Mouse (Mus musculus) cerebellum, postnatal 36 days (tissue): Measurements from ENCODE around the gene Galnt10.
A peak's percentile ranks its signal among the peaks of the same experiment; 100 is the strongest.
"Not testable (repeated sequence)": the region's sequence is repeated elsewhere in the genome, so short reads cannot be mapped to it uniquely, and the experiment has no call there.

Source experiments
- DNase-seq, 2 experiments: peaks; one replicate each; pipeline ENCODE4 v3.0.0; 2021 to 2022; ENCODE audit warnings: mixed read lengths in 2 of 2

The Galnt10 gene

DNA sequence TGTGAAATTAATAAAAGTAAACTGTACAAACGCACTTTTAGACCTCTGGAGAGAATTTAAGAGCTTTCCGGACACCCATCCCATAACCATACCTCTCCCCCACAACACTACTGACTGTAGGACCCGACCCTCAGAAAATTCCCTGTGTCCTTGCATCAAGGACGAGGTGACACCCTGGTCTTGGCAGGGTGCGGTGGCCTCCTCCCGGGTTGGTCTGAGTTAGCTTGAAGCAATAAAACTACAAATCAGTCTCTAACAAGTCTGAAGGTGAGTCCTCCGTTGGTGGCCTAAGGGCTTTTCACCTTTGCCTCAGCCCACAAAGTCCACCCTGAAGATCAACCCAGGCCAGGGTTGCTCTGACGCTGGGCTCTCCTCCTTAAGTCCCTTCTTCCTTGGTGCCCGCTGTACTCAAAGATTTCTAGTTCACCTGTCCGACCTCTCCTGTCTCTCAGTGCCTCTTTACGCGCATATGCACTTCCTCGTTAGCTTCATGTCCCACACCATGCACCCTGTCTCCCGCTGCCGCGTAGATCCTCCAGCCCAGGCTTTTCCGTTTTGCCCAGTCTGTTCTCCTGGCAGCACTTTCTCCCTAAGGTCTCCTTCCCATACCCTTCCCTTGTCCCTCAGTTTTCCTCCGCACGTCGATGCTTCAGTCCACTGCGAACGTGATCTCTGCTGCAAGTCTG lies 155.2 kb downstream of the Galnt10 start:
- DNase-seq, result no peak

DNA sequence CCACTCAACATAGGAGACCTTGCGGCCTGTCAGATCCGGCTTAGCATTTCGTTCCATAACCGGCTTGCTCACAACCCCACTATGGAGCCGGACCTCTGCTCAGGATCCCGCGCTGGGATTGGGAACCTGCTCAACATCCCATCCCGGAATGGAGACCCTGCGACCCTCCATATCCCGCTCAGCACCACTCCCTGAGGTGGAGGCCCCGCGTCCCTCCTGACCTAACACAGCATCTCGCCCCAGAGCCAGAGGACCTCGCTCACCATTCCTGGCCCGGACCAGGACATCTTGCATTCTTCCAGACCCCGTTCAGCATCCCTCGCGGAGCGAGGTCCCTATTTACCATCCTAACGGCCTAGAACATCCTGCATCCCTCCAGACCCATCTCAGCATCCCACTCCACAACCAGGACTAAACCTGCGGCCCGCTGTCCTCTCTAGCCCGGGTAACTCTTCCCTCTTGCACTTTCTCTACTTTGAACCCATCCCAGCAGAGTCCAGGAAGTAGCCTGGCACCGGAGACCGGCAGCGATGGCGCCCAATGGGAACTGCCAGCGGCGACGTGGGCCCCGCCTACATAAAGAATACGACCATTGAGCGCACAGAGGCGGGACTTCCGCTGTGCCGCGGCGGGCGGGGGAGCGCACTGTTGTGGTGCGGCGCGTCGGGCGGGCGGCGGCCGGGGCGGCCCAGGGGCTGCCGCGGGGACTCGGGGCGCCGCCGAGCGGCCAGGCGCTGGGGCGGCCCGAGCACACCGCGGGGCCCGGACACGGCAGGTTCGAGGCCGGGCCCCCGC lies 155.9 kb downstream of the Galnt10 start, which contains the start of gene Sap30l:
Gene Sap30l (plus strand): TSS at position 667 of the 795 bp plus-strand sequence.
- DNase-seq, result peak; percentile 98

DNA sequence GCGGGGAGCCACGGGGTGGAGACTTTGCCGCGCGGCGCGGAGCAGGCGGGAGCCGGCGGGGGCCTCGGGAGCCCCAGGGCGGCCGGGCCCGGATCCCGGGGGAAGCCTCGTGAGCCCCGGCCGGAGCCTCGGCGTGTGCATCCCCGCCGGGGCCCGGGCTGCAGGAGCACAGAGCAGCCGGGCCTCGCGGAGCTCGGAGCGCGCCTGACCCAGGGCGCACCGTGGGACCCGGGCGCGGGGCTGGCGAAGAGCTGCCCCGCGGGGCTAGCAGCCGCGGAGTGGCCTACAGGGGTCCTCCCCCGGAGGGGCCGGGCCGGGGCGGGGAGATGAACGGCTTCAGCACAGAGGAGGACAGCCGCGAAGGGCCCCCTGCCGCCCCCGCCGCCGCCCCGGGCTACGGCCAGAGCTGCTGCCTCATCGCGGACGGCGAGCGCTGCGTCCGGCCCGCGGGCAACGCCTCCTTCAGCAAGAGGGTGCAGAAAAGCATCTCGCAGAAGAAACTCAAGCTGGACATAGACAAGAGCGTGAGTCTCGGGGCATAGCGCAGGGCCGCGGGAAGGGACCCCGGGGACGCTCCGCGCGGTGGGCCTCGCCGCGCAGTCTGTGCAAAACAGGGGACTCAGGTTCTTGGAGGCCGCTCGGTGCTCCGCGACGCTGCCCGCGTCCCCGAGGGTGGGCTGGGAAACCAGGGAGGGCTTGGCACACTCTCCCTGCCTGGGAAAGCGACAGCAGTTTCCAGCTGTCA lies 156.7 kb downstream of the Galnt10 start:
- peak; percentile 38 to 52 for DNase-seq

DNA sequence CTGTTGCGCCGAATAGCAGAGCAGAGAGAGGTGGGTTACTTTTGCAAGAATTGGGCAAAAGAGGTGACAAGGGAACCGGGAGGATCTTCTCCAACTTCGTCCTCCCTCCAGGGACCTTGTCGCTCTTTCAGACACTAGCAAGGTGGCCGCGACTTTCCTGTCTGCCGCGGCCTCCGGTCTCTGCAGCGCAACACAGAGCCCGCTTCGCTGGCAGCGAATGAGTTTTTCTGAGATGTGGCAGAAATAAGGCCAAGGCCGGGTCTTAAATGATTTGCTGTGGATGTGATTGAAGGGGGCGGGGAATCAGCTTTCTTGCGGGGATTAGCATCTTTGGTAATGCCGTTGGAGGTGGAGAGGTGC lies 157.2 kb downstream of the Galnt10 start:
- DNase-seq, result peak; percentile 14 to 21

DNA sequence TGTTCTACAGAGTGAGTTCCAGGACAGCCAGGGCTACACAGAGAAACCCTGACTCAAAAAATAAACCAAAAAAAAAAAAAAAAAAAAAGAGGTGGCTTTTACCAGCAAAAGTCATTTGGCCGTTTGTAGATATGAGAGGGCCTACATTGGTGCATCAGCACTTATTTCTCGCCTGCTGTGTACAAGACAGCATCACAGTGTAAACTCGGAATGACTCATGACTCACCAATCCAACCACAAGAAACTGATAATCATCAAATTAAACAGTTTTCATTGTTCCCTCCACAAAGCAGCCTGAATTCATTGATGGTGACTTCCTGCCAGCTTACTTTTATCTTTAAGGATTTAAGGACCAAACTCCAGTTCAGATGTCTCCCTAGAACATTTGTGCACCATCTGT lies 159.8 kb downstream of the Galnt10 start:
- no peak for DNase-seq

DNA sequence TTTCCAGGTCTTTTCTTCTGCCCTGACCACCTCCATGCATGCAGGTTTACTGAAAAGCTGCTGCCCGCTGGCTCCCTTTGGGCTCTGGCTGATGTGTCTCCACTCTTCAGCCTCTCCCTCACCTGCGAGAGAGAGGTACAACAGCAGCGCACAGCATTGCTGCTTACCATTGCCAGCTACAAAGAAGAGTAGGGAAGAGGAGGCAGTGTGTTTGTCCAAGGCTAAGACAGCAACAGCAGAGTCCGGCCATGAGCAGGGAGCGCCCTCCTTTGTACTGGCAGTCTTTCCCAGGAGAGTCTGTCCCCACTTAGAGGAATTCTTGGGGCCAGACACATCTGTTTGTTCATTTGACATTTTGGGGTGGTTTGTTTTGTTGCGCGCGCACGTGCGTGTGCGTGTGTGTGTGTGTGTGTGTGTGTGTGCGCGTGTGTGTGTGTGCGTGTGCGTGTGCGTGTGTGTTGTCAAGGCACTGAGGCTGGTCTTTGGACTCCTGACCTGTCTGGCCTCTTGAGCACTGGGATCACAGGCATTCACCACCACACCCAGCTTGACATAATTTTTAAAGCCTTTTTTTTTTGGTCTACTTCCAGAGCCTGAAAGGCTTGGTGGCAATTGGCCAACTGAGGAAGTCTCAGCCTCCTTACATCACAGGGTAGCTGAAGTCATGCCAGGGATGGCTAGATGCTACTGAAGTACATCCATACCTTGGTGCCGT lies 163.9 kb downstream of the Galnt10 start:
- no peak for DNase-seq

DNA sequence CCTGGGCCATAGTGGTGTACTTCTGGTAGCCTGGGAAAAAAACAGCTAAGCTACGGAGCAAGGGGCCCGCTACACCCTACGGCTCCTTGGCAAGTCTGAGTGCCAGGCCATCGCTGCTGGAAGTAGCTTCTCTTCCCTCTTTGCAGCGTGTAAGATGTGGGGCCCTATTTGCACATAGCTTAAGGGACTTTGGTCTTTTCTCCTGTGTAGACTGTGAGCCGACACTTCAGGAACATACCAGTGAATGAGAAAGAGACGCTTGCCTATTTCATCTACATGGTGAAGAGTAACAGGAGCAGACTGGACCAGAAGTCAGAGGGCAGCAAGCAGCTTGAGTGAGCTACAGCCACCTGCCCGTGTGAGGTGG lies 164.5 kb downstream of the Galnt10 start:
- DNase-seq, result no peak

DNA sequence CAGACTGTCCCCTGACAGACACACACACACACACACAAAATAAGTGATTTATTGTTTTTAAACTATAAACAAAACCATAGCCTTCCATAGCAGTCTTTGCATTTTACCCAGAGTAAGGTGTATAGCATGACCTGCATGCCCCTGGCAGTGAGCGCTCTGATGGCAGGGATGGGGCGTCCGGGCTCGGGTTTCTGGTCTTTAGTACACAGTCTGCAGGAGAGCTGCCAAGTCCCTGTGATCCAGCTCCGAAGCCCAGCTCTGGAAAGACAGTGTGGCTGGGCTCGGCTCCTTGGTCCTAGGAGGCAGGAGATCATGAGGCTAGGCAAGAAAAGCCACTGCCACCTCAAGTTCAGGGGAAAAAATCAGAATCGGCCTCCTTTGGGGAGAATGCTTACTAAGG lies 165.8 kb downstream of the Galnt10 start:
- no peak for DNase-seq

DNA sequence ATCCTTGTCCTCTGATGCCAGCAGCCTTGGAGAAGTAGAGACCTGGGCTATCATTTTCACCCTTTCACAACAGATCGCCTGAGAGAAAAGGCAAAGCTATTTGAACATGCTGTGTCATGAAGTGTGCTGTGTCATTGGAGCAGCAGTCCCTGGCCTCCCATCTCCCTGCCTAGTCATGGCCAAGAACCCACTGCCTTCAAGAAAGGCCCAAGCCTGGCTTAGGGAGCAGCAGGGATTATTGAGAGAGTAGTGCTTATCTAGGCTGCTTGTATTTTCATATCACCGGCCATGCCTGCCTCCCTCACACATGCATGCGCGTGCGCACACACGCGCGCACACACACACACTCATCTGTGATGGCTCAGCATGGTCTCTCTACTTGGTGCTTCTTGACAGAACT lies 167.0 kb downstream of the Galnt10 start:
- no peak for DNase-seq

DNA sequence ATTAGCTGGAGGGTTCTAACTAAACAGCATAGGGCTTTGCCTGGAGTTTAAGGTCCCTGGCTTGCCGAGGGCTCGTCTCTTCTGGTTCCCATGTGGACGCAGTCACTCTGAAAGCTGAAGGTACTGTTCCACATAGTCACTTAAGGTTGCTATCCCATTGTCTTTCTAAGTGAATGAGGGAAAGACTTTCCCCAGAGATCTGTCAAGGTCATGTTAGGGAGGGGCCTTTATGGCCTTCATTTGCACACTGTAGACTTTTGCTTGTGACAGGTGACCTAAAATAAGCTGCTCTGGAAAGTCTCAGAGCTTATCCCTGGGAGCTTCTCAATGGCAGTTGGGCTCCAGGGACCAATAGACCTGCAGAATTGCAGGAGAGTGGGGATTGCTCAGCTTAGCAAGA lies 168.4 kb downstream of the Galnt10 start:
- DNase-seq, result no peak

DNA sequence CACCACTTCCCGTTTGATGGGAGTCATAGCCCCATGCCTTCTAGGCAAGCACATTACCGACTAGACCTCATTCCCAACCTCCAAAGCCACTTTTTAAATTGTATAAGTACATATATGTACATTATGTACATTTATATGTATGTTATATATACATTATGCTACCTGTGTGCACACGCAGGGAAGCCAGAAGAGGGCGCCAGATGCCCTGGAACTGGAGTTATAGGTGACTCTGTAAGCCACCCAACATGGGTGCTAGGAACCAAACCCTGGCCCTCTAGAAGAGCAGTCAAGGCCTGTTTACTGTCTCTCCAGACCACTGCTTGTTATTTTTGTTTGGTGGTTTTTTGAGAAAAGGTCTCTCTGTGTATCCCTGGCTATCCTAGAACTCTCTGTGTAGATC lies 172.9 kb downstream of the Galnt10 start:
- DNase-seq, result no peak

DNA sequence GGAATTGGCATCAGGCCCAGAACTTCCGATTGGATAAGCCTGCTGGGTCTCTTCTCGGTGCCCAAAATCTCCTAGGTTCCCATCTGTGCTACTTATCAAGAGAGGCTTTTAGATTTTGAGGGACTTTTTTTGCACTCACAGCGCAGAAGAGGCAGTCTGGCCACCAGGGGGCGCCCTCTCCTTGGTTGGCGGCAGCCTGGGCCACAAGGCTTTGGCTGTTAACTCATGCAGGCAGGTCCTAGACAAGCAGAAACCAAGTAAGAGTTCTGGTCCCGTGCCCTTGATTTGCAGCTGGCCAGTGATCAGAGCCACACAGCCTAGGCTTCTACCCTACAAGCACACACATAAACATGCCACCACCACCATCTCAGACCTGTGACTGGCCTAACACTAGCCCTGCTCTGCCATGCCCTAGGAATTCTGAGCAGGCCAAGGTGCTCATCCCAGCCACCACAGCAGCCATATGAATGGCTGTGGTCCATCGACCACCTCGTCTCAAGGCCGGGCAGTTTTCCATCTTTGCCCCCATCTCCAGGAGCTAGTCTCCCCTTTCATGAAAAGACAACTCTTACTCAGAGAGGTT lies 174.8 kb downstream of the Galnt10 start:
- DNase-seq, result peak; percentile 70 to 72

DNA sequence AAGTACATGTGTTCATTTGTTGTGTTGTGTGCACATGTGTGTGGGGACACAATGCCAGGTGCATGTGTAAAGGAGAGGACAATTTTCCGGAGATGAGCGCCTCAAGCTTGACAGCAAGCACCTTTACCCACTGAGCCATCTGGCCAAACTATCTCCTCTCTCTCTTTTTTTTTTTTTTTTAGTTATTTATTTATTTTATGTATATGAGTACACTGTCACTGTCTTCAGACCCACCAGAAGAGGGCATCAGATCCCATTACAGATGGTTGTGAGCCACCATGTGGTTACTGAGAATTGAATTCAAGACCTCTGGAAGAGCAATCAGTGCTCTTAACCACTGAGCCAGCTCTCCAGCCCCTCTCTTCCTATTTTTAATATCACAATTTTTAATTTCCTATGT lies 177.9 kb downstream of the Galnt10 start:
- DNase-seq, result not testable (repeated sequence)

DNA sequence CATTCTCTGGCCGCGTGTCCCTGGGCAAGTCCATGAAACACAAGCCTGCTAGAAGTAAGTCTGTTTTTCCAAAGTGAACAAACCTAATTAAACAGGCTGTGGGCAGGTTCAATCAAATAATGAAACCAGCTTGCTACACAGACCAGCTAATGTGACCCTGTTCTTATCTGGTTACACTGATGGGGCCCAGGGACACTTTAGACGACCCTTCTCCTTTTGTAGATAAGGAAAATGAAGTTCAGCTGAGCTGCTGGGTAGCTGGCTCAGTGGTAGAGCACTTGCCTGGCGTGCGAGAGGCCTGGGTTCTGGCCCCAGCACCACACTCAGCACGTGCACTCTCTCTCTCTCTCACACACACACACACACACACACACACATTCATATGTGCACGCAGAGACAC lies 178.5 kb downstream of the Galnt10 start:
- no peak for DNase-seq

DNA sequence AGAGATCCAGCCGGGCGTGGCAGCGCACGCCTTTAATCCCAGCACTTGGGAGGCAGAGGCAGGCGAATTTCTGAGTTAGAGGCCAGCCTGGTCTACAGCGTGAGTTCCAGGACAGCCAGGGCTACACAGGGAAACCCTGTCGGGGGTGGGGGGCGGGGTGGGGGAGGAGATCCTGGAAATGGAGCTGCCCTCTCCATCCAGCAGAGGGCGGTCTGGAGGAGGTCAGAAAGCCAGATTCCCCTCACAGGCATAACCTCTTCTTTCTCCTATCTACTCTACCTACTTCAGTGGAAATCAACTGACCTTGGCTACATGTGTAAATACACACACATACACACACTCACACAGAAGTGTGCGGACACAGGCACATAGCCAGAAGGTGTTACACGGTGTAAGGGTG lies 180.0 kb downstream of the Galnt10 start:
- DNase-seq, result not testable (repeated sequence)

DNA sequence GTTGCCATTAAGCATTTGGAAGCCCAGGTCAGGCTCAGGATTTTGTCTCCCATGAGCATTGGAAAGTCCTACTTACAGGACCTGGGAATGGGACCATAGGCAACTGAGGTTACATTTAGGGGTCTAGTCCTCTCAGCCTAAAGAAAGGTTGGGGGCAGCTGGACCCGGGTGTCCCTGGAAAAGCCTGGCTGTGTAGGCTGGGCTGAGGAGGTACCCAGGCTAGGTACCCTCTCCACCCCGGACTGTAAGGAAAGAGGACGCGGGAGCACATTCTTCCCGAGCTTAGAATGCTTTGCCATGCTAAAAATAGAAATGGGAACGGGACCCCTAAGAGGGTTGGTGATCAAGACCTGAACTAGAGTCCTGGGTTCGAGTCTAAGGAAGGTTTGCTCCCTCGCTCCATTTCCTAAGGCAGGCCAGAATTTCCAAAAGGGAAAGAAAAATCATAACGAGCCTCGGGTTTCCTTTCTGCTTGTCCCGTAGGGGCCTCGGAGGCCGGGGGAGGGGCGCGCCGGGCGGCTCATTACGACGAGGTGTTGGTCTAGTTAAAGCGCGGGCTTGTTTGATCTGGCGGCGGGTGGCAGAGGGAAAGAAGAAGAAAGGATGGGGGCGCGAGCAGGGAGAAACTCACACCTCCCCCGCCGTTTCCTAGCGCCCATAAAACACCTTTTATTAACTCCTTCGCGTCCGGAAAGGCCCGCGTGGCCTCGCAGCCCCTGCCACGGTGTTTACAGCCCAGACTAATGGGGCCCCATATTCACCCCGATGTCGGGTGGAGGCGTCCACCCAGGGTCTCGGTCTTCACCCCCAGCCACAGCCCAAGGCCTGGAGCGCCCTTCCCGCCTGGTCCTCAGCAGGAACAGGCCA lies 182.0 kb downstream of the Galnt10 start:
- DNase-seq, result no peak

DNA sequence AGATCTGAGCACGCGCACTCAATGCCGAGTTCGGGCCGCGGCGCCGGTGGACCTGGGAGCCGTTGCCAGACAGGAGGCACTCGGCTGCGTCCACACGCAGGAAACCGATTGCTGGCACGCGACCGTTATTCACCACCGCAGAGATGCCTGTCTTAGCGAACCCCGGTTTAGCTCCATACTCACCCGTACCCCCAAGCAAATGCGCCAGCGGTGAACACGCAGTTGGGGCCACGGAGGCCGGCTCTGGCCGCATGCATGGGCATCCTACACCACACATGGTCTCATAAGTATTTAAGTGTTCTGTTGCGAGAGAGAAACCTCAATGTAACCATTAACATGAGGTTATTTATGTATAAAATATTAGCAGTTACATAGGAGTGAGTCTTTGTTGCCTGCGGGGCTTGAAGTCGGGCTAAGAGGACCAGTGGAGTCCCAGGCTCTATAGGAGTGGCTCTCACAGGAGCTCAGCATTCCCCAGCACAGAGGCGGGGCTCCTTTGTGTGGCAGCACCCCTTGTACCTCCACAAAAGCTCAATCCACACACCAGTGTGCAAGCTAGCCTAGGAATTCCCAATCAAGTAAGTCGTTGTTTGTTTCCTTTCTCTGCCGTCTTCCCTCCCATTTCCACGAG lies 182.8 kb downstream of the Galnt10 start:
- DNase-seq, result no peak

DNA sequence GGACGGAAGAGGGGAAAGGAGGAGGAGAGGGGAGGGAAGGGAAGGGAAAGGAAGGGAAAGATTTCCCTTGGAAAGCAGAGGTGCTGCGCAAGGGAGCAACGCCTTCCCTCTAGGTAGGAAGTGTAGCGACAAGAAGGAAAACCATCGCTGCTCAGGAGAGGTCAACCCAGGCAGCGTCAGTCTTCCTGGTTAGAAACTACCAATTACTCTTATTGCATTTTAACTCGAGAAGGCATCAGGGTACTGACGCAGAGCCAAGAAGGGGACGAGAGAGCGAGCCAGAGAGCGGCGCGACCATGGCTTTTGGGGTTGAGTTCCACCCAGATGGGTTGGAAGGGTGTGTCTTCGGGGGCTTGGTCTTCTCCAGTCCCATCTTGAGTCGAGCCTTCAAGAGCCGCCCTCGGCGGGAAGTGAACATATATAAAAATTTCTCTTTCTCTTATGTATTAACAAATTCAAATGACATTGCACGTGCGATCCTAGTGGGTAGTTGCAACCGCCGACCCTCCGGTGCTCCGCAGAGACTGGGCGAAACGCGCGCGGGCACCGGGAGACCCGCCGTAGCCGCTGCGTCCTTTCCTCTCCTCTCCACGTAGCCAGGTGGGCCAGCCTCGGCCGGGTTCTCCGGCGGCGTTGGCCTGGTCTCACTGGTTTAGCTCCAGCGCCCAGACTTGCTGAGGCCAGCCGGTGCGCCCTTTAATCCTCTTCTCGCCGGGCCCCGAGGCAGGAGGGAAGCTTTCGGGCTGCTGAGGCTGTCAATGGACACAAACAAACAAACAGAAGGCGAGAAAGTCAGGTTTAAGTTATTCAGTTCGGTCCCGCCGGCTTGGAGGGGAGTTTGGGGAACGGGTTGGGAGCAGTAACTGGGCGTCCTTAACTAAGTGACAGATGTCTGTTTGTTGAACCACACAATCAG lies 184.0 kb downstream of the Galnt10 start:
- no peak for DNase-seq

DNA sequence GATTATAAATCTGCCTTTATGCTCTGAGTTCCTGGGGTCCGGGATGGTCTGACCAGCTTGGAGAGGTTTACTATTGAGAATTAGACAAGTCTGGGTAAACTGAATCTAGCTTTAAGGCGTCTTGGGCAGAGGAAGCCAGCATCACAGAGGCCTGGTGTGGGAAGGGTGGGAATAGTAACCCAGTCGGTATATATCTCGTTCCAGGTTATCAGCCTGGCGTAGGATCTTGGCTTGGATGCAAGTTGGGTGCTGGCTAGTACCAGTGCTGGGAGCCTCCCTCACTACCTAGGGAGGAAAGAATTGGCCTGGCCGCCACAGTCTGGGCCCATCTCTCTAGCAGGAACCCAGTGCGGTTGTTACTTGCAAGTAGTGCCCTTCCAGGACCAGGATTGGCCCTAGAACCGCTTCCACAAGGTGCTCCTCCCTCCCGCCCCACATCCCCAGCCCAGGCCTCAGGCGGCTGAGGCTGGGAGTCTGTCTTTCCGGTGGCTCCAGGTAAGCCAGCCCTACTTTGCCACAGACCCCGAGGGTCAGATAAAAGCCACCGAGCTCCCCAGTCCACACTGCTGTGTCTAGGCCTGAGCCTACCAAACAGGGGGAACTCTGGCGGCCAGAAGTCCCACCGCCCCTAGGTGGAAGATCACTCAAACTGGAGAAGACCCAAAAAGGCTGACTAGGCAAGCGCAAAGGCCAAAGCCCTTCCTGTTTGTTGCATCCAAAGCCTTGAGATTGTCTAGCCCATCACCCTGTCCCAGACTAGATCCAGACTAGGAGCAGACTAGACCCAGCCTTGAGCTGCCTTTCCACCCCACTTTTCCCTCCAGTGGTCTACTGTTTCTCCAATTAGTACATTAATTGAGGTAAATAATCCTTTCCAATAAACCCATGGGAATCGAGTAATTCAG lies 184.9 kb downstream of the Galnt10 start:
- no peak for DNase-seq
